Mouse (Mus musculus): ENCODE measurements at regions not wholly inside any gene's neighbourhood (a gene's known extent, or its start where the extent isn't known, plus 50 kb on each side); places are given as distances from the start of the nearest gene placed in this dataset.
A peak's percentile ranks its signal among the peaks of the same experiment; 100 is the strongest.

- Histone ChIP-seq H3K27ac (no peak overlapping the region), H3K36me3 (no peaks in the 10 kb centered on the region), H3K4me3 (no peak overlapping the region), H3K9me3 (replicated peaks) (no peaks in the 10 kb centered on the region), H3K27me3 (replicated peaks) (no peaks in the 10 kb centered on the region), H3K9ac (no peak overlapping the region), H3K4me1 (peaks cover 4% of the 10 kb centered on the region; the same call in 1 of the 2 replicates), H3K4me2 (peak overlapping the region; percentile 30; the same call in 1 of the 2 replicates)
- WGBS (ENCODE audit: insufficient replicate concordance) = 13% methylated on average over 4 of the region's 4 CpGs
- ATAC-seq = peak; percentile 91
These were observed 157.2 kb downstream of the P2ry1 start for GRCm38 (mm10) chr3:61159811-61160210.

GRCm38 (mm10) chr3:61161384-61161783, 158.8 kb downstream of the P2ry1 start:
- H3K27ac ChIP-seq = no peak overlapping the region
- no peaks in the 10 kb centered on the region for H3K27me3 ChIP-seq (replicated peaks)
- H3K4me3 ChIP-seq = no peak overlapping the region
- no peaks in the 10 kb centered on the region for H3K36me3 ChIP-seq
- H3K4me2 ChIP-seq = no peak overlapping the region
- no peak for ATAC-seq
- H3K9me3 ChIP-seq (replicated peaks) = no peaks in the 10 kb centered on the region
- peaks cover 4% of the 10 kb centered on the region; the same call in 1 of the 2 replicates for H3K4me1 ChIP-seq
- H3K9ac ChIP-seq = no peak overlapping the region

GRCm38 (mm10) chr3:61185789-61186188, 175.6 kb upstream of the Rap2b start:
- H3K27me3 ChIP-seq (replicated peaks) = no peaks in the 10 kb centered on the region

DNA sequence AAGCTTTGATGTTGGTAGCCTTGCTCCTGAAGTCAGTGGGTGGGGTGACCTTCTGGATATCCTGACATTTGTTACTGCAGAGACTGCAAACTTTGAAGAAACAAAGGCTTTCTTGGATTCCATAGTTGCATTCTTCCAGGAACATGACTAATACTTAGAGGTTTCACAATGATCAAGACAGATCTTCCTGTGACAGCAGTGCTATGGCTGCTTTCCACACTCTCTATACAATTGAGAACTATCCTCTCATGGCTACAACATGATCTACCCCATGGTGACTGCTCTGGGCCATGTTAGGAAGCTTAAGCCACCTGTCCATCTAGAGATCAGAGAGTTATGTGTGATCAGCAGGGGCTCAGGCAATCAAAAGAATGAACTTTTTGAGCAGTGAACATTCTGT, 172.8 kb upstream of the Rap2b start:
- no peak overlapping the region for H3K9ac ChIP-seq
- H3K27me3 ChIP-seq (replicated peaks) = no peaks in the 10 kb centered on the region
- no peak overlapping the region for H3K4me2 ChIP-seq
- no peak overlapping the region for H3K4me3 ChIP-seq
- no peak for ATAC-seq
- no peaks in the 10 kb centered on the region for H3K9me3 ChIP-seq (replicated peaks)
- H3K27ac ChIP-seq = no peak overlapping the region
- no peaks in the 10 kb centered on the region for H3K4me1 ChIP-seq
- no peaks in the 10 kb centered on the region for H3K36me3 ChIP-seq

More at GRCm38 (mm10) chr3:61185789-61186188, 175.6 kb upstream of the Rap2b start:
- Histone ChIP-seq H3K27ac (no peak overlapping the region), H3K36me3 (no peaks in the 10 kb centered on the region), H3K9me3 (replicated peaks) (no peaks in the 10 kb centered on the region), H3K9ac (no peak overlapping the region), H3K4me1 (no peaks in the 10 kb centered on the region), H3K4me2 (no peak overlapping the region), H3K4me3 (no peak overlapping the region)
- 6% methylated on average over 1 of the region's 1 CpGs for WGBS (ENCODE audit: insufficient replicate concordance)
- no peak for ATAC-seq

DNA sequence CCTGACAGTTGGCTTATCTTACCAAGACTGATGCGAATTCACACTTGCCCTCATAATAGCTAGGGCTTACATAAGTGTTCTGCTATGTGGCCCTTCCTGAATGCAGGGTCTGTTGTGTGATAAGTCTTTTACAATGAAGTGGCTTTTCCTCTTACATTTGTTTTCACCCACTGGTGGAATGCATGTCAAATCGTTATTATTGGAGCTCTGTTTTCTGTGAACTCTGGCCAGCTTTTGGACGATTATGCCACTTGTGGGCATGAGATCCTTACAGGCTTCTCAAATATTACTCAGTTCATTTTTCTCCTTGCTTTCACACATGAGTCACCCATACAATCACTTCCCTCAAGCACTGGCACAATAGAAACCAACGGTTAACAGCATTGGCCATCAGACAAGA, 144.9 kb upstream of the Rap2b start:
- Histone ChIP-seq H3K27ac (no peak overlapping the region), H3K9me3 (replicated peaks) (no peaks in the 10 kb centered on the region), H3K9ac (no peak overlapping the region), H3K4me2 (no peak overlapping the region), H3K4me3 (no peak overlapping the region), H3K36me3 (no peaks in the 10 kb centered on the region), H3K27me3 (replicated peaks) (no peaks in the 10 kb centered on the region), H3K4me1 (no peaks in the 10 kb centered on the region)
- 41% methylated on average over 4 of the region's 4 CpGs for WGBS (ENCODE audit: insufficient replicate concordance)
- no peak for ATAC-seq

DNA sequence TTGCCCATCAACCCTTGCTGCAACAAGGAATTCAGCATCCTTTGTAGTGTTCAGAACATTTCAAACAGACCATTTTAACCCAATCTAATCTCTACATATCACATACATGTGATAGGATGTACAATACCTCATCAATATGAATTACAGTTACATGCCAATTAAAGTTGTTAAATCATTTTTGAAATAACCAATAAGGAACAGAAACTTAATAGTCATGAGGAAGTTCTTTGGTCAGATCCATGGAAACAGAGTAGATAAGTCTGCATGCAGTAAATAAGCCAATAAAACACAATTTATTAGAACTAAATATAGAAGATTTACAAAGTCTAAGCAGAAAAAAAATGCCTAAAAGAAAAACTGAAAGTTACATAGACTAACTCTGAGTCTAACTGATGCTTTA, 136.9 kb upstream of the Rap2b start:
- Histone ChIP-seq H3K4me1 (no peaks in the 10 kb centered on the region), H3K4me2 (no peak overlapping the region), H3K4me3 (no peak overlapping the region), H3K27ac (no peak overlapping the region), H3K36me3 (no peaks in the 10 kb centered on the region), H3K27me3 (replicated peaks) (no peaks in the 10 kb centered on the region), H3K9ac (no peak overlapping the region), H3K9me3 (replicated peaks) (no peaks in the 10 kb centered on the region)
- no peak for ATAC-seq

- no peak overlapping the region for H3K4me3 ChIP-seq
- no peaks in the 10 kb centered on the region for H3K9me3 ChIP-seq (replicated peaks)
- H3K4me1 ChIP-seq = no peaks in the 10 kb centered on the region
- no peaks in the 10 kb centered on the region for H3K36me3 ChIP-seq
- H3K27ac ChIP-seq = no peak overlapping the region
- H3K9ac ChIP-seq = no peak overlapping the region
- H3K27me3 ChIP-seq (replicated peaks) = no peaks in the 10 kb centered on the region
- no peak overlapping the region for H3K4me2 ChIP-seq
- no peak for ATAC-seq
These were observed 136.4 kb upstream of the Rap2b start for GRCm38 (mm10) chr3:61225054-61225453.

DNA sequence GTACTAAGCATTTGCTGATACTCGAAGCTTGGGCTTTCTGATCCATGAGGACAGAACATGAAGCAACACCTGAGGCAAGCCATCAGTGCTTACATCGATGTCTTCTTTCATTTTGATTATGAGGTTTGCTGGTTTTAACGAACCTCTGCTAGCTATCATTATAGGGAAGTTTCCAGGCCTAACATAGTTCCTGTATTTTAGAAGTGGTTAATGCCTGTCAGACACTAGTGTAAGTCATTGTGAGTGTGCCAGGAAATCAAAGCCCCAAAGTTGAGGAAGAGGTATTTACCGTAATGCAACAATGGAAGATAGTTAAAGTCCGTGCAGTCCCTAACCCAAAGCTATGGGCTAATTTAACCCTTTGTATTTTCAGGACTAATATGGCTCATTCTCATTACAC, 120.1 kb upstream of the Rap2b start:
- Histone ChIP-seq H3K4me1 (no peaks in the 10 kb centered on the region), H3K27ac (no peak overlapping the region), H3K27me3 (replicated peaks) (no peaks in the 10 kb centered on the region), H3K4me2 (no peak overlapping the region), H3K9me3 (replicated peaks) (no peaks in the 10 kb centered on the region), H3K36me3 (no peaks in the 10 kb centered on the region), H3K4me3 (no peak overlapping the region), H3K9ac (no peak overlapping the region)
- no peak for ATAC-seq
- WGBS (ENCODE audit: insufficient replicate concordance) = 42% methylated on average over 5 of the region's 5 CpGs

DNA sequence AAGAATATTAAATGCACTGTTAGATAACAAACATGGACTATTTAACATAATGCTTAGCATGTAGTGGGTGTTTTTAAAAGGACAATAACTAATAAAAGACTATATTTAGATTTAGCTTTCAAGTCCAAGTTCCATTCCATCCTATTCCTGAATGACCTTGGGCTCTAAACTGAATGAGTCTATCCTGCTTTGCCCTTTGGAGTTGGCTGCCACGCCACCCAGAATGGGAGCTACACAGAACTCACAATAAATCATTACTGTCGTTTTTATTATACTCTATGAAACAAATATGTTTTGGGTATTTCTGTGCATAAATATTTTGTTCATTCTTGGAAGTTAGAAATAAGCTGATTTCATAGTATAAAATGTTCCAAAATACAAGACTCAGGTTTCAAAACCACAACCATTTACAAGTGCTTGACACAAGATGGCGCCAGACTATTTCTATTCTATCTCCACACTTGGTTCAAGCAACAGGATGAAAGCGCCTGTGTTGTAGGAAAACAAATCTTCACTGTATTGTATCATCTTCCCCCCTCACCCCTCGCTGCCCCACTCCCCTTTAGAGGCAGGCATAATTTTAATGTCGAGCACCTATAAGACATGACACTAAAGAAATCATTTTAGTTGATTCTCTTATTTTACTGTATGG, 117.4 kb upstream of the Rap2b start:
- H3K27me3 ChIP-seq (replicated peaks) = no peaks in the 10 kb centered on the region
- no peak overlapping the region for H3K4me2 ChIP-seq
- WGBS (ENCODE audit: insufficient replicate concordance) = 23% methylated on average over 6 of the region's 6 CpGs
- no peaks in the 10 kb centered on the region for H3K36me3 ChIP-seq
- H3K4me3 ChIP-seq = no peak overlapping the region
- no peaks in the 10 kb centered on the region for H3K9me3 ChIP-seq (replicated peaks)
- no peak overlapping the region for H3K27ac ChIP-seq
- H3K9ac ChIP-seq = no peak overlapping the region
- ATAC-seq = no peak
- no peaks in the 10 kb centered on the region for H3K4me1 ChIP-seq

GRCm38 (mm10) chr3:61246429-61246828, 115.0 kb upstream of the Rap2b start:
- Histone ChIP-seq H3K4me2 (no peak overlapping the region), H3K27me3 (replicated peaks) (no peaks in the 10 kb centered on the region), H3K27ac (no peak overlapping the region), H3K9me3 (replicated peaks) (no peaks in the 10 kb centered on the region), H3K36me3 (no peaks in the 10 kb centered on the region), H3K4me3 (no peak overlapping the region), H3K4me1 (no peaks in the 10 kb centered on the region), H3K9ac (no peak overlapping the region)
- ATAC-seq = no peak
- WGBS (ENCODE audit: insufficient replicate concordance) = 55% methylated on average over 4 of the region's 4 CpGs

GRCm38 (mm10) chr3:61247344-61247743, 114.1 kb upstream of the Rap2b start:
- H3K9me3 ChIP-seq (replicated peaks) = no peaks in the 10 kb centered on the region
- no peak for ATAC-seq

DNA sequence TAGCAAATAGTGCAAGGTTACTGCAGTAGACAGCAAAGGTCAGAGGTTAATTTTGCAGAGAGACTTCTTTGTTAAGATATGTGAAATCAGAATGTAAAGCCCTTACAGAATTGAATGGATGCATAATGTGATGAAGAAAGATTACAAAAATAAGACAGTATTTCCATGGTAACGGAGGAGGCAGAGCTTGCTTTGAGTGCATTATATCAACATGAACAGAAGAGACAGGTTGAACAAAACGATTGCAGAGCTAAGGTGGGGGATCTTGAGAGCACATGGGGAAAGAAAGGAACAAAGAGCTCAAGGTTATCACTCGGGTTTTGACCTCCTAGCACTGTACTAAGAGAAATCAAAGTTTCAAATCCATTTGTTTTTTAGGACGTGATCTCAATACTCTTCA, 106.2 kb upstream of the Rap2b start:
- H3K4me1 ChIP-seq = no peaks in the 10 kb centered on the region

More at GRCm38 (mm10) chr3:61247344-61247743, 114.1 kb upstream of the Rap2b start:
- H3K9ac ChIP-seq = no peak overlapping the region
- H3K4me1 ChIP-seq = no peaks in the 10 kb centered on the region
- no peak overlapping the region for H3K4me3 ChIP-seq
- no peaks in the 10 kb centered on the region for H3K36me3 ChIP-seq
- WGBS (ENCODE audit: insufficient replicate concordance) = 45% methylated on average over 1 of the region's 1 CpGs
- no peak overlapping the region for H3K4me2 ChIP-seq
- H3K27ac ChIP-seq = no peak overlapping the region
- no peaks in the 10 kb centered on the region for H3K27me3 ChIP-seq (replicated peaks)

GRCm38 (mm10) chr3:61255643-61256042, 105.8 kb upstream of the Rap2b start:
- no peak for ATAC-seq
- Histone ChIP-seq H3K27ac (no peak overlapping the region), H3K4me3 (no peak overlapping the region), H3K9ac (no peak overlapping the region), H3K27me3 (replicated peaks) (no peaks in the 10 kb centered on the region), H3K36me3 (no peaks in the 10 kb centered on the region), H3K4me1 (no peaks in the 10 kb centered on the region), H3K4me2 (no peak overlapping the region), H3K9me3 (replicated peaks) (no peaks in the 10 kb centered on the region)
- WGBS (ENCODE audit: insufficient replicate concordance) = 62% methylated on average over 2 of the region's 2 CpGs

More for the DNA sequence above, 106.2 kb upstream of the Rap2b start:
- Histone ChIP-seq H3K27ac (no peak overlapping the region), H3K36me3 (no peaks in the 10 kb centered on the region), H3K4me3 (no peak overlapping the region), H3K9ac (no peak overlapping the region), H3K9me3 (replicated peaks) (no peaks in the 10 kb centered on the region), H3K4me2 (no peak overlapping the region), H3K27me3 (replicated peaks) (no peaks in the 10 kb centered on the region)
- no peak for ATAC-seq
- WGBS (ENCODE audit: insufficient replicate concordance) = 52% methylated on average over 4 of the region's 4 CpGs
